ENCODE assay signal across 9 mouse cellular contexts in genomic region chr15:80257602-80258239, GRCm38 (mm10). TPM values are rescaled to one million over a fixed set of nuclear protein-coding genes. Genes with fewer than 3 reads are reported as not detected.
A peak's percentile ranks its signal among the peaks of the same experiment; 100 is the strongest.
DNase-seq lines count a peak whose midpoint lies in the region; ATAC-seq and TF ChIP-seq lines count a peak whose summit lies in the region.
"Had no signal": no experiment of that assay in that cellular context is flagged by ENCODE, and none has a peak within 500 bp of the region (broad histone marks: within the 10 kb centered on the region; RNA-seq: fewer than 3 reads in every experiment).

No protein-coding gene starts in this region.

- H3K4me2 ChIP-seq in embryonic facial prominence, embryonic 14.5 days (ENCODE audit: low read depth, low read length): peak overlapping the region; percentile 94; the same call in 1 of the 2 replicates
- no peak overlapping the region for H3K4me2 ChIP-seq in neural tube, embryonic 11.5 days (ENCODE audit: low read depth)

- 8% methylated on average over 4 of the region's 4 CpGs for WGBS in cerebellum, adult 2 months
- WGBS in embryonic facial prominence, embryonic 14.5 days: 22% methylated on average over 4 of the region's 4 CpGs
- 38% methylated on average over 4 of the region's 4 CpGs for WGBS in neural tube, embryonic 11.5 days

- H3K36me3 ChIP-seq in embryonic facial prominence, embryonic 14.5 days (ENCODE audit: control insufficient read depth, insufficient read depth, low read length): peaks cover 52% of the 10 kb centered on the region
- peaks cover 11% of the 10 kb centered on the region for H3K36me3 ChIP-seq in neural tube, embryonic 11.5 days (ENCODE audit: control insufficient read depth, insufficient read depth, low read length)

- H3K4me1 ChIP-seq in cerebellum, adult 2 months (ENCODE audit: control insufficient read depth, insufficient read depth, low read length): peaks cover 21% of the 10 kb centered on the region
- peaks cover 13% of the 10 kb centered on the region for H3K4me1 ChIP-seq in embryonic facial prominence, embryonic 14.5 days (ENCODE audit: control insufficient read depth, insufficient read depth, low read length)
- H3K4me1 ChIP-seq in neural tube, embryonic 11.5 days (ENCODE audit: control insufficient read depth, insufficient read depth, low read length): peaks cover 15% of the 10 kb centered on the region

- no peak for TF ChIP-seq POLR2A in cerebellum, adult 2 months (IDR thresholded peaks at IDR 0.05; ENCODE audit: borderline replicate concordance, insufficient read depth, low read length)

- no peaks in the 10 kb centered on the region for H3K9me3 ChIP-seq in embryonic facial prominence, embryonic 14.5 days (ENCODE audit: control insufficient read depth, low read length)
- H3K9me3 ChIP-seq in neural tube, embryonic 11.5 days (ENCODE audit: control insufficient read depth, low read length): no peaks in the 10 kb centered on the region

- H3K9ac ChIP-seq in embryonic facial prominence, embryonic 14.5 days (ENCODE audit: low read depth, low read length): no peak overlapping the region
- no peak overlapping the region for H3K9ac ChIP-seq in neural tube, embryonic 11.5 days (ENCODE audit: low read length)

- no peak for TF ChIP-seq CTCF in cerebellum, adult 2 months (IDR thresholded peaks at IDR 0.05; ENCODE audit: borderline replicate concordance, insufficient read depth, low read depth, low read length)

- no peak; the same call in 1 of the 2 replicates for ATAC-seq in embryonic facial prominence, embryonic 14.5 days (ENCODE audit: low read depth)
- ATAC-seq in neural tube, embryonic 11.5 days (ENCODE audit: insufficient read depth, low FRiP score, low TSS enrichment): no peak
- ATAC-seq: Patski had no signal

- no peak overlapping the region for H3K4me3 ChIP-seq in cerebellum, adult 2 months (replicated peaks; ENCODE audit: insufficient read depth, low read depth, low read length)
- peak overlapping the region; percentile 96 for H3K4me3 ChIP-seq in embryonic facial prominence, embryonic 14.5 days (ENCODE audit: low read depth, low read length)
- 0 out of 2 replicates have a peak overlapping the region, but pooled peaks have one; percentile 100 for H3K4me3 ChIP-seq in neural tube, embryonic 11.5 days (ENCODE audit: low read depth, low read length)

- 0 out of 2 replicates have a peak overlapping the region, but pooled peaks have one; percentile 19 for H3K27ac ChIP-seq in cerebellum, adult 2 months (ENCODE audit: insufficient read depth, low read length)
- H3K27ac ChIP-seq in embryonic facial prominence, embryonic 14.5 days (replicated peaks; ENCODE audit: low read depth, low read length): peak overlapping the region; percentile 94
- H3K27ac ChIP-seq in neural tube, embryonic 11.5 days (ENCODE audit: low read depth, low read length): no peak overlapping the region

- no peaks in the 10 kb centered on the region for H3K27me3 ChIP-seq in cerebellum, adult 2 months (ENCODE audit: control insufficient read depth, insufficient read depth, low read length)
- no peaks in the 10 kb centered on the region for H3K27me3 ChIP-seq in embryonic facial prominence, embryonic 14.5 days (replicated peaks; ENCODE audit: control insufficient read depth, insufficient read depth, low read length)
- H3K27me3 ChIP-seq in neural tube, embryonic 11.5 days (ENCODE audit: control insufficient read depth, insufficient read depth, low read length): no peaks in the 10 kb centered on the region
- H3K27me3 ChIP-seq: Patski had no signal

- DNase-seq in cerebellum, adult 2 months: peak; percentile 50 to 72
- DNase-seq in cerebellum, adult 11 months: no peak
- DNase-seq in B cell, adult 2 months: peak; percentile 39 to 43
- peak; percentile 81 for DNase-seq in embryonic facial prominence, embryonic 14.5 days (ENCODE audit: low spot score)
- DNase-seq in kidney, postnatal 4 days: peak; percentile 23 to 29
- DNase-seq in neural tube, embryonic 11.5 days (ENCODE audit: low spot score): no peak
- DNase-seq in left cerebral cortex, adult 8-10 months (ENCODE audit: low spot score in 2 of 2): no peak
- no peak for DNase-seq in urinary bladder, postnatal 4 days (ENCODE audit: low spot score in 2 of 2)

RNA-seq across cellular contexts. Expression of gene Atf4, which starts 2.7 kb away (rescaled TPM):
- polyA plus RNA-seq in cerebellum, adult 2 months (2012; rRNA removed): 216 and 242 TPM in 2 replicates
- polyA plus RNA-seq in embryonic facial prominence, embryonic 14.5 days (2014; fragmentation: Nextera tagmentation; extraction: Ambion mirVana): 132 and 140 TPM in 2 replicates
- 127 and 134 TPM in 2 replicates for polyA plus RNA-seq in neural tube, embryonic 11.5 days (2014; fragmentation: Nextera tagmentation; extraction: Ambion mirVana)
- total RNA-seq in left cerebral cortex, adult 8-10 months (2022): 100 to 1,000 TPM in 3 of 4 experiments, 10 to 100 TPM in 1; 98.1 to 118 (median 107) TPM

RNA-seq across cellular contexts. Expression of gene Rps19bp1, which starts 6.4 kb away (rescaled TPM):
- polyA plus RNA-seq in cerebellum, adult 2 months (2012; rRNA removed): 34.3 and 38.6 TPM in 2 replicates
- polyA plus RNA-seq in embryonic facial prominence, embryonic 14.5 days (2014; fragmentation: Nextera tagmentation; extraction: Ambion mirVana): 52.6 and 55.0 TPM in 2 replicates
- polyA plus RNA-seq in neural tube, embryonic 11.5 days (2014; fragmentation: Nextera tagmentation; extraction: Ambion mirVana): 70.3 and 76.9 TPM in 2 replicates
- total RNA-seq in left cerebral cortex, adult 8-10 months (2022): 10 to 100 TPM; 32.5 to 39.3 (median 38.4) TPM

RNA-seq across cellular contexts. Expression of gene AC140267.1, which starts 22.1 kb away (rescaled TPM):
- not detected in 2 replicates for polyA plus RNA-seq in cerebellum, adult 2 months (2012; rRNA removed)
- not detected in 2 replicates for polyA plus RNA-seq in embryonic facial prominence, embryonic 14.5 days (2014; fragmentation: Nextera tagmentation; extraction: Ambion mirVana)
- not detected in 2 replicates for polyA plus RNA-seq in neural tube, embryonic 11.5 days (2014; fragmentation: Nextera tagmentation; extraction: Ambion mirVana)
- total RNA-seq in left cerebral cortex, adult 8-10 months (2022): 10 to 100 TPM in 2 of 4 experiments, 1 to 10 TPM in 2; 6.0 to 10.8 (median 9.5) TPM
- polyA plus RNA-seq: Patski had no signal

RNA-seq across cellular contexts. Expression of gene Mief1, which starts 23.9 kb away (rescaled TPM):
- 18.4 and 19.6 TPM in 2 replicates for polyA plus RNA-seq in cerebellum, adult 2 months (2012; rRNA removed)
- 27.9 and 30.0 TPM in 2 replicates for polyA plus RNA-seq in embryonic facial prominence, embryonic 14.5 days (2014; fragmentation: Nextera tagmentation; extraction: Ambion mirVana)
- polyA plus RNA-seq in neural tube, embryonic 11.5 days (2014; fragmentation: Nextera tagmentation; extraction: Ambion mirVana): 41.8 and 47.3 TPM in 2 replicates
- total RNA-seq in left cerebral cortex, adult 8-10 months (2022): 10 to 100 TPM; 30.2 to 33.7 (median 30.9) TPM

RNA-seq across cellular contexts. Expression of gene Cacna1i, which starts 29.3 kb away (rescaled TPM):
- 20.8 and 22.0 TPM in 2 replicates for polyA plus RNA-seq in cerebellum, adult 2 months (2012; rRNA removed)
- polyA plus RNA-seq in embryonic facial prominence, embryonic 14.5 days (2014; fragmentation: Nextera tagmentation; extraction: Ambion mirVana): 0.04 and 0.06 TPM in 2 replicates
- polyA plus RNA-seq in neural tube, embryonic 11.5 days (2014; fragmentation: Nextera tagmentation; extraction: Ambion mirVana): 0.05 and 0.09 TPM in 2 replicates
- total RNA-seq in left cerebral cortex, adult 8-10 months (2022): 10 to 100 TPM; 64.3 to 80.9 (median 66.4) TPM

Comparison
In these comparisons a context has a peak if more than half of its experiments do, and no peak if none do; other contexts are left out.
1. DNase-seq: peak in cerebellum, adult 2 months (2 of 2), B cell, adult 2 months (2 of 2), embryonic facial prominence, embryonic 14.5 days (single experiment) and kidney, postnatal 4 days (2 of 2); none in cerebellum, adult 11 months (single experiment), neural tube, embryonic 11.5 days (single experiment), left cerebral cortex, adult 8-10 months (0 of 2) and urinary bladder, postnatal 4 days (0 of 2).